Mouse (Mus musculus): Measurements from ENCODE around the gene Exoc2.

Gene Exoc2

GRCm38 (mm10) chr13:30776021-30776420 lies 197.9 kb downstream of the Exoc2 start:
- peak in 1 of 2 experiments; percentile 2 for DNase-seq (ENCODE audit: low spot score in 2 of 2)

GRCm38 (mm10) chr13:30767477-30768127 lies 206.3 kb downstream of the Exoc2 start:
- no peak for DNase-seq (ENCODE audit: low spot score in 2 of 2)

GRCm38 (mm10) chr13:30766636-30767476 lies 207.0 kb downstream of the Exoc2 start:
- DNase-seq (ENCODE audit: low spot score in 2 of 2) = no peak

GRCm38 (mm10) chr13:30765906-30766305 lies 208.0 kb downstream of the Exoc2 start:
- DNase-seq (ENCODE audit: low spot score in 2 of 2) = no peak

GRCm38 (mm10) chr13:30764014-30764740 lies 209.7 kb downstream of the Exoc2 start:
- DNase-seq (ENCODE audit: low spot score in 2 of 2) = no peak

Data from spleen, postnatal 4 days (tissue).